Mouse (Mus musculus) heart, postnatal 10 days (tissue): Measurements from ENCODE around the gene Anks1b. TPM values are rescaled to one million over a fixed set of nuclear protein-coding genes. Genes with fewer than 3 reads are reported as not detected.

Experiments used
- DNase-seq, 2 experiments: peaks; one replicate each; pipeline ENCODE4 v3.0.0; 2021
- intact Hi-C: fragments of 180-260 bp; cut with DNase I; formaldehyde crosslinking; loops from one replicate; pipeline ENCODE4 v1.15.1; 2025
- total RNA-seq, 2 experiments: library from RNA; stranded (reverse); gene quantifications; 2 replicates each; pipeline ENCODE4 v1.2.3; 2021

The Anks1b gene
- total RNA-seq, 2 experiments from 2014 or later, result 0.19 to 0.25 TPM

- no peak for DNase-seq
- intact Hi-C loops, result no loop called here
Measured at GRCm38 (mm10) chr10:90357169-90357907, 484.0 kb downstream of the Anks1b start.

GRCm38 (mm10) chr10:90369015-90369414 is 495.7 kb downstream of the Anks1b start:
- DNase-seq, result no peak
- intact Hi-C loops, result no loop called here

GRCm38 (mm10) chr10:90370751-90371150 is 497.4 kb downstream of the Anks1b start:
- peak in 1 of 2 experiments; percentile 2 for DNase-seq
- intact Hi-C loops, result no loop called here

- DNase-seq, result peak; percentile 3 to 21
- intact Hi-C loops, result no loop called here
Measured at GRCm38 (mm10) chr10:90373469-90373868, 500.2 kb downstream of the Anks1b start.

GRCm38 (mm10) chr10:90376605-90377004 is 503.3 kb downstream of the Anks1b start:
- intact Hi-C loops, result no loop called here
- DNase-seq, result no peak

GRCm38 (mm10) chr10:90380062-90380461 is 506.8 kb downstream of the Anks1b start:
- intact Hi-C loops, result no loop called here

GRCm38 (mm10) chr10:90380704-90381339 is 507.5 kb downstream of the Anks1b start:
- no peak for DNase-seq
- intact Hi-C loops, result no loop called here

More at GRCm38 (mm10) chr10:90380062-90380461, 506.8 kb downstream of the Anks1b start:
- DNase-seq, result no peak

- intact Hi-C loops, result no loop called here
- DNase-seq, result no peak
Measured at GRCm38 (mm10) chr10:90400382-90400781, 527.1 kb downstream of the Anks1b start.

- intact Hi-C loops, result no loop called here
- no peak for DNase-seq
Measured at GRCm38 (mm10) chr10:90408484-90408883, 535.2 kb downstream of the Anks1b start.

- intact Hi-C loops, result no loop called here
- DNase-seq, result no peak
Measured at GRCm38 (mm10) chr10:90431527-90431926, 558.2 kb downstream of the Anks1b start.

GRCm38 (mm10) chr10:90431974-90432373 is 558.7 kb downstream of the Anks1b start:
- no peak for DNase-seq
- intact Hi-C loops, result no loop called here

GRCm38 (mm10) chr10:90432479-90432878 is 559.2 kb downstream of the Anks1b start:
- no peak for DNase-seq
- intact Hi-C loops, result no loop called here

GRCm38 (mm10) chr10:90441036-90441435 is 567.7 kb downstream of the Anks1b start:
- DNase-seq, result no peak
- intact Hi-C loops, result no loop called here

GRCm38 (mm10) chr10:90441656-90442055 is 568.3 kb downstream of the Anks1b start:
- DNase-seq, result no peak
- intact Hi-C loops, result no loop called here

GRCm38 (mm10) chr10:90464906-90465305 is 591.6 kb downstream of the Anks1b start:
- intact Hi-C loops, result no loop called here
- DNase-seq, result no peak

- intact Hi-C loops, result no loop called here
- DNase-seq, result no peak
Measured at GRCm38 (mm10) chr10:90465426-90465825, 592.1 kb downstream of the Anks1b start.

GRCm38 (mm10) chr10:90467546-90467945 is 594.2 kb downstream of the Anks1b start:
- DNase-seq, result no peak
- intact Hi-C loops, result no loop called here

GRCm38 (mm10) chr10:90493436-90493835 is 620.1 kb downstream of the Anks1b start:
- intact Hi-C loops, result no loop called here
- DNase-seq, result no peak

GRCm38 (mm10) chr10:90493996-90494642 is 620.8 kb downstream of the Anks1b start:
- intact Hi-C loops, result no loop called here
- DNase-seq, result no peak

- intact Hi-C loops, result no loop called here
- no peak for DNase-seq
Measured at GRCm38 (mm10) chr10:90494981-90495516, 621.7 kb downstream of the Anks1b start.

GRCm38 (mm10) chr10:90507561-90507960 is 634.3 kb downstream of the Anks1b start:
- no peak for DNase-seq
- intact Hi-C loops, result no loop called here
